In the genomic region with DNA sequence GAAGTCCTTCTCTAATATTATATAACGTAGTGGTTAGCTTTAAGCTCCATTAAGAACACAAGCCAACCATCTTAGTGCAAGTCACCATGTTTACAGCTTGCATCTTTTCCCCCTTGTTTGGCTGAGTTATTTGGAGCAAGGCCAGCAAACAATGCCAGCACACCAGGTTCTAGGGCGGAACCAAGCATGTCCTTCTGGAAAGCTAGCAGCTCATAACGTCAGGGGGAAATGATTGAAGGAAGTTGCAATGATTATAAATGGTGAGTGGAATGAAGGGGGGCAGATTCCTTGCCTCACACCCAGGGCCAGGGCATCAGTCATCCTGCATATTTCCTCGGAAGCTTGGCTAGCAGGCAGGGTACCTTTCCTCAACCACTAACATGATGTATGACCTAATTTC, we compare ENCODE assay signal across 28 mouse cellular contexts.
A peak's percentile ranks its signal among the peaks of the same experiment; 100 is the strongest.
DNase-seq lines count a peak whose midpoint lies in the region; ATAC-seq and TF ChIP-seq lines count a peak whose summit lies in the region.
"Had no signal": no experiment of that assay in that cellular context is flagged by ENCODE, and none has a peak within 500 bp of the region (broad histone marks: within the 10 kb centered on the region; RNA-seq: fewer than 3 reads in every experiment).

No protein-coding gene starts in this region.

- no peak for TF ChIP-seq CTCF in lung, embryonic 14.5 days (IDR thresholded peaks at IDR 0.05; ENCODE audit: low read depth)
- TF ChIP-seq CTCF in lung, adult 2 months (IDR thresholded peaks at IDR 0.05; ENCODE audit: insufficient read depth, low read length) = no peak

- H3K4me1 ChIP-seq in forebrain, embryonic 16.5 days (replicated peaks; ENCODE audit: control insufficient read depth, insufficient read depth, low read length) = no peaks in the 10 kb centered on the region
- no peaks in the 10 kb centered on the region for H3K4me1 ChIP-seq in forebrain, embryonic 11.5 days (replicated peaks; ENCODE audit: control insufficient read depth, insufficient read depth, low read length)
- 0 out of 2 replicates have a peak, but pooled peaks cover 3% of the 10 kb centered on the region for H3K4me1 ChIP-seq in lung, embryonic 14.5 days (ENCODE audit: insufficient read depth)
- no peaks in the 10 kb centered on the region for H3K4me1 ChIP-seq in lung, adult 2 months (ENCODE audit: control insufficient read depth, insufficient read depth, low read length)
- H3K4me1 ChIP-seq: hindbrain, embryonic 10.5 days; intestine, embryonic 15.5 days; limb, embryonic 13.5 days; midbrain, embryonic 13.5 days; neural tube, embryonic 15.5 days had no signal

- no peak for TF ChIP-seq POLR2A in lung, adult 2 months (IDR thresholded peaks at IDR 0.05; ENCODE audit: borderline replicate concordance, extremely low read depth, low read depth, low read length)

- H3K36me3 ChIP-seq in forebrain, embryonic 16.5 days (ENCODE audit: control insufficient read depth, insufficient read depth) = no peaks in the 10 kb centered on the region
- H3K36me3 ChIP-seq in forebrain, embryonic 11.5 days (ENCODE audit: control insufficient read depth, insufficient read depth, low read length) = no peaks in the 10 kb centered on the region
- H3K36me3 ChIP-seq in lung, embryonic 14.5 days (ENCODE audit: insufficient read depth) = no peaks in the 10 kb centered on the region
- H3K36me3 ChIP-seq: G1E; hindbrain, embryonic 10.5 days; intestine, embryonic 15.5 days; limb, embryonic 13.5 days; midbrain, embryonic 13.5 days; neural tube, embryonic 15.5 days had no signal

- WGBS in forebrain, embryonic 16.5 days = 46% methylated on average over 4 of the region's 4 CpGs
- 84% methylated on average over 4 of the region's 4 CpGs for WGBS in forebrain, embryonic 11.5 days
- WGBS in lung, embryonic 14.5 days = 29% methylated on average over 4 of the region's 4 CpGs
- WGBS in lung, adult 2 months = 47% methylated on average over 4 of the region's 4 CpGs

- H3K27me3 ChIP-seq in forebrain, embryonic 16.5 days (replicated peaks; ENCODE audit: control insufficient read depth, insufficient read depth, low read length) = no peaks in the 10 kb centered on the region
- no peaks in the 10 kb centered on the region for H3K27me3 ChIP-seq in forebrain, embryonic 11.5 days (ENCODE audit: control insufficient read depth, insufficient read depth, low read length)
- no peaks in the 10 kb centered on the region for H3K27me3 ChIP-seq in lung, embryonic 14.5 days (ENCODE audit: insufficient read depth, low read length)
- H3K27me3 ChIP-seq: intestine, embryonic 15.5 days; limb, embryonic 13.5 days; midbrain, embryonic 13.5 days; neural tube, embryonic 15.5 days had no signal

- peak; percentile 72 for ATAC-seq in forebrain, embryonic 16.5 days
- no peak for ATAC-seq in forebrain, embryonic 11.5 days (replicated peaks; ENCODE audit: low FRiP score)
- peak; percentile 77 for ATAC-seq in lung, embryonic 14.5 days (ENCODE audit: insufficient read depth)
- ATAC-seq: hindbrain, embryonic 16.5 days; intestine, embryonic 15.5 days; midbrain, embryonic 13.5 days; Patski had no signal

- DNase-seq in cerebellum, postnatal 14 days = peak; percentile 83 to 84
- no peak for DNase-seq in cerebellum, adult 8-10 months
- DNase-seq in forebrain, embryonic 11.5 days (ENCODE audit: low spot score) = no peak
- DNase-seq in lung, embryonic 14.5 days = peak; percentile 76
- DNase-seq in lung, adult 2 months = no peak
- peak; percentile 25 for DNase-seq in retina, postnatal 1 day
- DNase-seq in retina, embryonic 14.5 days (ENCODE audit: low spot score) = no peak
- DNase-seq: adrenal gland, postnatal 10 days; cerebellum, adult 11-12 months; gastrocnemius, postnatal 14 days; heart, postnatal 14 days; kidney, adult 2 months; kidney, postnatal 36 days; right cerebral cortex, adult 18-20 months; spleen, adult 18-20 months; thymus, postnatal 14 days had no signal

- H3K9ac ChIP-seq in forebrain, embryonic 16.5 days (replicated peaks; ENCODE audit: low read depth, low read length) = no peak overlapping the region
- no peak overlapping the region for H3K9ac ChIP-seq in forebrain, embryonic 11.5 days (ENCODE audit: low read length)
- H3K9ac ChIP-seq in lung, embryonic 14.5 days = no peak overlapping the region
- H3K9ac ChIP-seq: intestine, embryonic 15.5 days; limb, embryonic 13.5 days; midbrain, embryonic 13.5 days; neural tube, embryonic 15.5 days had no signal

- no peak overlapping the region for H3K4me3 ChIP-seq in forebrain, embryonic 16.5 days (replicated peaks; ENCODE audit: low read length)
- no peak overlapping the region for H3K4me3 ChIP-seq in forebrain, embryonic 11.5 days (ENCODE audit: low read depth, low read length)
- H3K4me3 ChIP-seq in lung, embryonic 14.5 days (ENCODE audit: low read depth, low read length) = no peak overlapping the region
- H3K4me3 ChIP-seq in lung, adult 2 months (replicated peaks; ENCODE audit: extremely low read depth, low read depth, low read length) = no peak overlapping the region
- H3K4me3 ChIP-seq: erythroblast, embryonic 14.5 days; hindbrain, embryonic 10.5 days; intestine, embryonic 15.5 days; limb, embryonic 13.5 days; midbrain, embryonic 13.5 days; neural tube, embryonic 15.5 days had no signal

- no peaks in the 10 kb centered on the region for H3K9me3 ChIP-seq in forebrain, embryonic 16.5 days (ENCODE audit: control insufficient read depth, low read length)
- no peaks in the 10 kb centered on the region for H3K9me3 ChIP-seq in forebrain, embryonic 11.5 days (ENCODE audit: control insufficient read depth, low read length)
- no peaks in the 10 kb centered on the region for H3K9me3 ChIP-seq in lung, embryonic 14.5 days (ENCODE audit: low read depth, low read length)
- H3K9me3 ChIP-seq: hindbrain, embryonic 10.5 days; intestine, embryonic 15.5 days; limb, embryonic 13.5 days; midbrain, embryonic 13.5 days; neural tube, embryonic 15.5 days had no signal

- H3K27ac ChIP-seq in forebrain, embryonic 16.5 days (ENCODE audit: low read length) = no peak overlapping the region
- H3K27ac ChIP-seq in forebrain, embryonic 11.5 days (ENCODE audit: low read depth, low read length) = no peak overlapping the region
- H3K27ac ChIP-seq in lung, embryonic 14.5 days (ENCODE audit: low read depth) = no peak overlapping the region
- H3K27ac ChIP-seq: hindbrain, embryonic 10.5 days; intestine, embryonic 15.5 days; limb, embryonic 13.5 days; macrophage; midbrain, embryonic 13.5 days; neural tube, embryonic 15.5 days had no signal

- H3K4me2 ChIP-seq in forebrain, embryonic 16.5 days (ENCODE audit: low read length) = no peak overlapping the region
- H3K4me2 ChIP-seq in forebrain, embryonic 11.5 days (ENCODE audit: low read depth, low read length, severe bottlenecking) = no peak overlapping the region
- no peak overlapping the region for H3K4me2 ChIP-seq in lung, embryonic 14.5 days
- H3K4me2 ChIP-seq: intestine, embryonic 15.5 days; limb, embryonic 13.5 days; liver, embryonic 11.5 days; midbrain, embryonic 13.5 days; neural tube, embryonic 15.5 days had no signal

Comparison
In these comparisons a context has a peak if more than half of its experiments do, and no peak if none do; other contexts are left out.
1. DNase-seq: peak in cerebellum, postnatal 14 days (2 of 2), lung, embryonic 14.5 days (single experiment) and retina, postnatal 1 day (single experiment); none in cerebellum, adult 8-10 months (single experiment), forebrain, embryonic 11.5 days (single experiment), lung, adult 2 months (single experiment) and retina, embryonic 14.5 days (single experiment).